Mouse (Mus musculus) c-Kit-positive CD71-negative TER-119-negative erythroid progenitor cells, embryonic 14.5 days (primary cell): ENCODE measurements around the gene Fam47e.
"Not testable (repeated sequence)": the region's sequence is repeated elsewhere in the genome, so short reads cannot be mapped to it uniquely, and the experiment has no call there.

Experiments
- DNase-seq: peaks from one replicate; pipeline ENCODE4 v3.0.0-alpha.2; 2013; ENCODE audit warnings: low read depth

Gene Fam47e

GRCm38 (mm10) chr5:92554891-92555511 lies at the start of gene Fam47e:
Gene Fam47e, plus strand, starts transcription at chr5:92555069.
- no peak for DNase-seq

DNA sequence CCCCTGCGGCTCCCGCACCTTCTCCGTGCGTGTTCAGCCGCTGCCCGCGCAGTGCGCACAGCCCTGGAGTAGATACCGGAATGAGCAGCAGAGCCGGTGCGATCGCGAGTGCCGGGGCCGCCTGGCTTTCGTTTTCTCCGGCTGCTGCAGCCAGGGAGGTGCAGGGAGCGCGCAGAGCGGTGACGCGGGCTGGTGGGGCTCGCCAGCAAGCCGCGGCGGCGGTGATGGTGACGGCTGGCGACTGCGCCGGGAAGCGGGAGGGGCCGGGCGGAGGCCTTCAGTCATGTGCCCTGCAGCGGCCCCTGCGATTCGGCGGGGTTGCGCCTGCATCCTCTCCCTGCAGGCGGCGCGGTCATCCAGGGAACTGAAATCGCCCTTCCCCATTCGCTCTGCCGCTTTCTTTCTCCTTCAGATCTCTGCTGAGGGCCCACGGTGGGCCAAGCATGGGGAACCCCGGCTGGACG lies 49.4 kb upstream of the Fam47e start:
- DNase-seq = peak; percentile 88

DNA sequence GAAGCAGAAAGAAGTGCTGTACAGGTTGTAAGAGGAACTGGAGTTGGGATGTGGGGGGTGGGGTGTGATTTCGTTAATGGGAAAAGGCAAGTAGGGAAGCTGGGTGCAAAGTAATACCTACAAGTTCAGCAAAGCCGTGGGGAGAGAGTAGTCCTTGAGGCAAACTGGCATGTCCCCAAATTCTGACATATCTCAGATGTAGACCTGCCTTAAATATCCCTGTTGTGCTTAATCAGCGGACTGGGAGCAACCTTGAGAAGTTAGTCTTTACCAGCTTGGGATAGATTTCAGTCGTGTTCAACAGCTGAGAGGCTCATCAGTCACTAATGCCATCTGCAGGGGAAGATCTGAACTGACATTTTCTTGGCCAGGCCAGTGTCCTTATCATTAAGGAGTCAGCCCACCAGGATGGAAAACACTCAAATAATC lies 48.6 kb upstream of the Fam47e start:
- no peak for DNase-seq

DNA sequence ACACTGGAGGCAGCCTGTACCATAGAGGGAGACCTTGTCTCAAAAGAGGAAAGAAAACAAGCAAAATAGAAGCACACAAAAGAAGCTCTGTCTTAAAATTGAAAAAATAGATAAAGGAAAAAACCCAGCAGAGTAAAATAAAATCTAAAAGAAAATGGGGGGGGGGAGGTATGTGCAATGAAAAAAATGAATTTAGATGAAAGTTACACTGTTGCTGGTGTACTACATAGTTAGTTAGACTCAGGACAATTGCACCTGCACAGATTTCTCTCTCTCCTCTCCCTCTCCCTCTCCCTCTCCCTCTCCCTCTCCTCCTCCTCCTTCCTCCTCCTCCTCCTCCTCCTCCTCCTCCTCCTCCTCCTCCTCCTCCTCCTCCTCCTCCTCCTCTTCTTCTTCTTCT lies 48.1 kb upstream of the Fam47e start, which contains the start of gene Scarb2:
Gene Scarb2 (minus strand): TSS at position 101 of the 400 bp plus-strand sequence.
- no peak for DNase-seq

DNA sequence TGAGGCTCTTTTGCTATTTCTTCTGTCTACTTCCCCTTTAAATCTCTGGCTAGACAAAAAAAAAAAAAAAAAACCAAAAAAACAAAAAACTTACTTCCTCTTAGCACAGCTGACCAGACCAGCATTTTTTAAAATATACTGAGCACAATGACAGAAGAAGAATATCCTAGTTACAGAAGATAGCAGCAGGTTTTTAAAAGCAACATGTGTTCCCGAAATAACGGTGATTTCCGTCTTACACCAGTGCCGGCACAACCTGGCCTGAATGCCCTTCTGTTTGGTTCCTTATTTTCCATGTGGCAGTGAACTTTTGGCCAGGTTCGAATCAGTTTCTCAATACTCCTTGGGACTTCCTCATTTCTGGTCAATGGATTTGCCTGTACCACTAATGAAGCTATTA lies 46.0 kb upstream of the Fam47e start:
- no peak for DNase-seq

- no peak for DNase-seq
These were observed 43.6 kb upstream of the Fam47e start for GRCm38 (mm10) chr5:92511256-92511655.

DNA sequence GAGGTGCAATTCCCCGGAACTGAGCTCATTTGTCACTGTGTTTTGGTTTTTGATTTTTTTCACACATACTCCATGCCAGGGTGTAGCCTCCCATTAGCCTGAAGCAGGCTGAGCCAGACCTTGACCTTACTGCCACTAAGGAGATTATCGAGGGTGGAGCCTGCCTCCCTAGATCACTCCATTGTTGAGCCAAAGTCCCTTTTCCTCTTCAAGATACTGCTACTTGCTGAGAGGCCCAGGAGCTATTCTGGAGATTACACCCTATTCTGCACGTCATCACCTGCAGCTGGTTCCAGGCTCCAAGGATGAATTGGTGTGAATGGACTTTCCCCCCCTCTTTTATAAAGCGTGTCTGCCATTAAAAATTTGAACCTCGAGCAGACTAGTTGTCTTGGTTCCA lies 42.8 kb upstream of the Fam47e start:
- no peak for DNase-seq

GRCm38 (mm10) chr5:92521131-92521530 lies 33.7 kb upstream of the Fam47e start:
- DNase-seq = not testable (repeated sequence)

DNA sequence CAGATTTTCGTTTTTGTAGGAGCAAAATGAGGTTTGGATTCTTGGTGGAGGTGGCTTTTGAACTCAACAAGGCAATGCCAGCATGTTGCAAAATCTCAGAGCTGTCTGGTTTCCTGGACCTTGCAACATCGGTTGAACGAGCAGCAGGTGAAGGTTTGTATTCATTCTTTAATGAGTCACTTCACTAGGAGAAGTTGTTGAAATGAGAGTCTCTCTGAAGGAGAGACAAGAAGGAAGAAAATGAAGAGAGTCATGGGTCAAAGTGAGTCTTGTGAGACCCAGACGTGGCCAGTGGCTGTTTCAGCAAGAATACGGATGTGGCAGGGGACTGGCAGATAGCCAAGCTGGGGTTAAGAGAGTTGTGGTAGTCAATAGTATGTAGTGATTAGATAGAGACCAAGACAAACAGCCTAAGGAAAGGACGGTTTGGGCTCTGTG lies 30.0 kb upstream of the Fam47e start:
- DNase-seq = no peak

DNA sequence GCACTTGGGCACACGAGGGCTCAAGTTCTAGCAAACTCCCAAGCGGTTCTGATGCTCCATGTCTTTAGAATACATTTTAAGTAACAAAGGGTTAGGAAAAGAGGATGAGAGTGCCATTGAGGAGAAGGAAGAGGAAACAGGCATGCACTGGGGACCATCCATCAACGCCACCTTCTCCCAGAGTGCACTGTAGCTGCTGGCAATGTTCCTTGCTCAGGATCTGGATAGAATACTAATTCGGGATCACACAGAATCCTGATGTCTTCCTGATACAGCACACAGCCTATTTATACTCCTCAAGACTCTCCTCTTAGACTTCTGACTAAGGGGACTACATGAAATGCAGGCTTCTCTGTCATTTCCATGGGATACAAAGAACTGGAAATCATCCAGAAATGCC lies 15.2 kb upstream of the Fam47e start:
- DNase-seq = no peak

DNA sequence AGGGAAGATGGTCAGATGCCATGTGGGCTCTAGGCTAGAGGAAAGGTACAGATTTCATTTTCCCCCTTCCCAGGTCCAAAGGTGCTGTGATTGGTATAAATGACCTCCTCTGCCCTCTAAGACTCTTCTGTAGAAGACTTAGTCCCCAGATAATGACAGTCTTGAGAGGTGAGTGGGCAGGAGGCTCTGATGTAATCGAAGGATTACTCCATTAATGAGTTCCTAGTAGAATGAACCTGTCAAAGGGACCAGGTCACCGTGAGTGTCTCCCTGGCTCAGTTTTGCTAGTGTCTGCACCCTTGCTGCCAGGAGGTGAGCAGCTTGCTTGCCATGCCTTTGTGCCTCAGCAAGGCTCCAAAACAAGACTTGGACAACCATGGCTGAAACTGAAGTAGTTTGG lies 2.3 kb upstream of the Fam47e start:
- DNase-seq = no peak

- peak; percentile 4 for DNase-seq
These were observed 930 bp upstream of the Fam47e start for GRCm38 (mm10) chr5:92553939-92554338.

- no peak for DNase-seq
These were observed 426 bp upstream of the Fam47e start for GRCm38 (mm10) chr5:92554443-92554842.

GRCm38 (mm10) chr5:92555905-92556304 lies 1.0 kb downstream of the Fam47e start:
- DNase-seq = no peak

DNA sequence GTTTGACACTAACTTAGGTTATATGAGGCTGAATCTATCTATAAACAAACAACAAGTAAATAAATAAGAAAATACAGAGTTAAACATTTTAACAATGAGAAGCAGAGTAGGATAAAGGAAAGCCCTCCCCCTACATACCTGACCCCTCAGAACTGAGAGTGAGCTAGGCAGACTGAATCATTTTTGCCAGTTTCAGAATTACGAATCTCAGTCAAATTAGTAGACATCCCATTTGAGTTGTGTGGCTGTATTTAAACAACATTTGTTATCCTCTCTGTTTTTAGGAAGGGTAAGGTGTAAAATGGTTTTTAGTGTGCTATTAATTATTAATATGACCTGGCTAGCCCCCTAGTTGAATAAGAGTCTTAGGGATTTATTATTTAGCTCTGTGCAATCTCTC lies 2.6 kb downstream of the Fam47e start:
- no peak for DNase-seq

- DNase-seq = no peak
These were observed 5.3 kb downstream of the Fam47e start for GRCm38 (mm10) chr5:92560201-92560600.

DNA sequence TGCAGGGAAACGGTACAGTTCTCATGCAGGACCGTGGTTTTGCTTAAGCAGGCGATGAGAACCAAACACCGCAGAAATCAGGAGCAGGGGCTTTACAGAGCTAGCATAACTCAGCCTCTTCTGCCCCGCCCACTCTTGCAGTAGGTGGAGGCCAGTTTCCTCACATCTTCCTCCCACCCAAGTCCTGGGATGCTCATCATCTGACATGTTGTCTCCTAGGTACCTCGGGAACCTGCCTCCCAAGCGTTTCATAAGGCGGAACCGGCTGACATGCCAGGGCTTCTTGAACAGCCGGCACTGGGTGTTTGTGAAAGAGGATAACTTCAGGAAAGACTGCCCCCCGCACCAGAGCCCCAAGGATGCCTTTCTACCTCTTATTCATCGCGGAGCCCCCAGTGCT lies 7.1 kb downstream of the Fam47e start:
- no peak for DNase-seq

DNA sequence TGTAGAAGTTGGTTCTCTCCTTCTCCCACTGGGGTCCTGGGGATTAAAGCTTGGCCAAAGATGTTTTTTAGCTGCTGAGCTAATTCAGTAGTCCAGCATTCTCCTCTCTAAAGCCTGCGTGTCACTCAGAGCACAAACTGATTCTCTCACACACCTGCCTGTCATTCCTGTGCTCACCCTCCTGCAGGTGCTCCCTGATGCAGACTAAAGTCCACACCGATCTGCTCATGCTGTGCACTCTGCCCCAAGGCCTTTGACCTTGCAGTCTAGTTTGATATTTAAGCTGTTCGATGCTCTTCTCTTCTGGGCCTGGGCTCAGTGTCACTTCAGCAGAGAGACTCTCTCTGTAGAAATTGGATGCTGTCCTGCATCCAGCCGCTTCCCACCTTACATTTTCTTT lies 16.4 kb downstream of the Fam47e start:
- DNase-seq = no peak

DNA sequence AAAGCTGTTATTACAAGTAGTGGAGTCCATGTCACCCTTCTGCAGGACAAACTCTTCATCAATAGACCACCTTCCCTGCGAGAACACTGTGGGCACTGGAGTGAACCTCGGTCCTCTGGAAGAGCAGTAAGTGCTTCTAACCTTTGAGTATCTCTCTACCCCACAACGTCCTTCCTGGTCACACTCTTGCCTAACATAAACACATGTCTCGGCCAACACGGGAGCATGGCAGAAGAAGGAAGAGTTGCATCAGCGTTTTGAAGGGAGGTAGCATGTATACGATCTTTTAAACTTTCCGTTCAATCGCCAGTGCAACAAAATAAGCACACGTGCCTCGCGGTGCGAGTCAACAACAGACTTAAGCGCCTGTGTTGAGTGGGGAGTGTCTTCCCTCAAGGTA lies 24.7 kb downstream of the Fam47e start:
- no peak for DNase-seq

- no peak for DNase-seq
These were observed 31.1 kb downstream of the Fam47e start for GRCm38 (mm10) chr5:92585932-92586331.

DNA sequence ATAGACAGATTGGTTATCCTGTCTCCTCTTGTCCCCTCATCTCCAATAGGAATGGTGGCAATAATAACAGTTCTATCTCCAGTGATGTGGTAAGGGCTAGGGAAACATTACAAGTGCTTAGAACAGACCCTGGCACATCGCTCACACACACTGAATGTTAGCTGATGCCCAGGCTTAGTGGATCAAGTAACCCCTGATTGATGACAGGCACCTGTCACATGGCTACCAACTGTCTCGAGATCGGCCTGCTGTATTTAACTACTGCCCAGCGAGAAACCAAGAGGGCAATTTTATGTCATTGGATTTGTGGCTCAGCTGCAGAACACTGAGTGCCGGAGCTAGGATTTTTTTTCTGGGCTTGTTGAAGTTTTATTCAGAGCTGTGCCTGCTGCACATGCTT lies 40.2 kb downstream of the Fam47e start:
- DNase-seq = no peak

- DNase-seq = no peak
These were observed 42.0 kb downstream of the Fam47e start for GRCm38 (mm10) chr5:92596865-92597264.

GRCm38 (mm10) chr5:92599030-92599429 lies 44.2 kb downstream of the Fam47e start:
- DNase-seq = no peak
